Mouse (Mus musculus) intestine, embryonic 14.5 days (tissue): ENCODE results near the gene Trim63. TPM values are rescaled to one million over a fixed set of nuclear protein-coding genes. Genes with fewer than 3 reads are reported as not detected.

ENCODE experiments used
- ATAC-seq: fragments of 200-750 bp; cut with Nextera tagmentation; replicated peaks from 2 replicates; pipeline ENCODE4 v1.8.0; 2017; ENCODE audit warnings: low read depth, moderate number of reproducible peaks, moderate TSS enrichment, moderate library complexity; ENCODE audit not compliant: low FRiP score, low TSS enrichment
- DNase-seq: peaks from one replicate; pipeline ENCODE4 v3.0.0-alpha.2; 2018; ENCODE audit warnings: low spot score
- H3K27ac ChIP-seq: fragments of 300-500 bp; sonication (generic); 2 replicates; pipeline ENCODE4 v1.5.1; 2014; ENCODE audit warnings: low read depth, mild to moderate bottlenecking, control low read depth
- H3K27me3 ChIP-seq: fragments of 300-500 bp; sonication (generic); replicated peaks from 2 replicates; pipeline ENCODE4 v1.6.1; 2014; ENCODE audit warnings: low read length, control low read depth; ENCODE audit not compliant: control insufficient read depth, insufficient read depth
- H3K36me3 ChIP-seq: fragments of 300-500 bp; sonication (generic); 2 replicates; pipeline ENCODE4 v1.6.1; 2014; ENCODE audit warnings: low read length, control low read depth; ENCODE audit not compliant: control insufficient read depth, insufficient read depth
- H3K4me1 ChIP-seq: fragments of 300-500 bp; sonication (generic); replicated peaks from 2 replicates; pipeline ENCODE4 v1.6.1; 2014; ENCODE audit warnings: low read length, control low read depth, mixed read lengths; ENCODE audit not compliant: control insufficient read depth, insufficient read depth
- H3K4me2 ChIP-seq: fragments of 300-500 bp; sonication (generic); 2 replicates; pipeline ENCODE4 v1.6.1; 2014; ENCODE audit warnings: low read length
- H3K4me3 ChIP-seq: fragments of 300-500 bp; sonication (generic); 2 replicates; pipeline ENCODE4 v1.5.1; 2014; ENCODE audit warnings: low read depth, low read length, control low read depth, mixed read lengths
- H3K9ac ChIP-seq: fragments of 300-500 bp; sonication (generic); 2 replicates; pipeline ENCODE4 v1.6.1; 2014; ENCODE audit warnings: mild to moderate bottlenecking, low read length
- H3K9me3 ChIP-seq: fragments of 300-500 bp; sonication (generic); 2 replicates; pipeline ENCODE4 v1.6.1; 2016; ENCODE audit warnings: low read length, control low read depth; ENCODE audit not compliant: control insufficient read depth
- whole genome bisulfite sequencing: fragments of 180-500 bp; shearing (Covaris S2); extraction: QIAGEN DNeasy Blood & Tissue Kit; methylation state at CpG from one replicate; pipeline ENCODE4 v1.1.7; 2014; 5-methylcytosine and 5-hydroxymethylcytosine counted together
- polyA plus RNA-seq: library from polyadenylated mRNA; unstranded; fragments of >200 nt; fragmentation: Nextera tagmentation; extraction: Ambion mirVana; gene quantifications from 2 replicates; pipeline ENCODE4 v1.2.1, GENCODE M21; 2014

Gene Trim63
- polyA plus RNA-seq, 1 experiment from 2014 or later = not detected

- H3K36me3 ChIP-seq = no peaks in the 10 kb centered on the region
- ATAC-seq = no peak
- 0 out of 2 replicates have a peak overlapping the region, but pooled peaks have one; percentile 5 for H3K27ac ChIP-seq
- H3K27me3 ChIP-seq = no peaks in the 10 kb centered on the region; the same call in 1 of the 2 replicates
- H3K9ac ChIP-seq = no peak overlapping the region
- H3K4me1 ChIP-seq = peaks cover 3% of the 10 kb centered on the region; the same call in 1 of the 2 replicates
- H3K4me2 ChIP-seq = peak overlapping the region; percentile 18; the same call in 1 of the 2 replicates
- H3K9me3 ChIP-seq = no peaks in the 10 kb centered on the region
- H3K4me3 ChIP-seq = no peak overlapping the region
- no peak for DNase-seq
- 59% methylated on average over 9 of the region's 9 CpGs for WGBS
These were observed 47.2 kb downstream of the Trim63 start for GRCm38 (mm10) chr4:134362124-134362523.

- Histone ChIP-seq H3K4me3 (no peak overlapping the region), H3K9me3 (no peaks in the 10 kb centered on the region), H3K27me3 (no peaks in the 10 kb centered on the region; the same call in 1 of the 2 replicates), H3K36me3 (no peaks in the 10 kb centered on the region), H3K9ac (no peak overlapping the region), H3K27ac (0 out of 2 replicates have a peak overlapping the region, but pooled peaks have one; percentile 5), H3K4me2 (peak overlapping the region; percentile 18), H3K4me1 (0 out of 2 replicates have a peak, but pooled peaks cover 3% of the 10 kb centered on the region)
- ATAC-seq (no peak), DNase-seq (no peak)
- WGBS = 28% methylated on average over 9 of the region's 9 CpGs
These were observed 47.7 kb downstream of the Trim63 start for GRCm38 (mm10) chr4:134362586-134362985.

GRCm38 (mm10) chr4:134365280-134365679, 50.4 kb downstream of the Trim63 start:
- DNase-seq (no peak), ATAC-seq (no peak)
- WGBS = 40% methylated on average over 5 of the region's 5 CpGs
- Histone ChIP-seq H3K27ac (no peak overlapping the region), H3K4me1 (peaks cover 3% of the 10 kb centered on the region; the same call in 1 of the 2 replicates), H3K9me3 (no peaks in the 10 kb centered on the region), H3K36me3 (no peaks in the 10 kb centered on the region), H3K27me3 (peaks cover 9% of the 10 kb centered on the region), H3K4me3 (no peak overlapping the region), H3K9ac (no peak overlapping the region), H3K4me2 (no peak overlapping the region)

GRCm38 (mm10) chr4:134370649-134371221, 55.8 kb downstream of the Trim63 start:
- Histone ChIP-seq H3K4me1 (peaks cover 17% of the 10 kb centered on the region; the same call in 1 of the 2 replicates), H3K36me3 (no peaks in the 10 kb centered on the region), H3K9ac (peak overlapping the region; percentile 32; the same call in 1 of the 2 replicates), H3K4me3 (peak overlapping the region; percentile 40), H3K27me3 (peaks cover 30% of the 10 kb centered on the region), H3K9me3 (no peaks in the 10 kb centered on the region), H3K27ac (no peak overlapping the region), H3K4me2 (peak overlapping the region; percentile 82)
- no peak for ATAC-seq
- 2% methylated on average over 18 of the region's 18 CpGs for WGBS
- no peak for DNase-seq

- H3K27ac ChIP-seq = no peak overlapping the region
These were observed 56.5 kb downstream of the Trim63 start for GRCm38 (mm10) chr4:134371316-134371855.

GRCm38 (mm10) chr4:134372294-134372747, 57.4 kb downstream of the Trim63 start:
- peak overlapping the region; percentile 82 for H3K4me2 ChIP-seq
- H3K27ac ChIP-seq = no peak overlapping the region
- peak overlapping the region; percentile 40 for H3K4me3 ChIP-seq
- no peak overlapping the region for H3K9ac ChIP-seq
- H3K27me3 ChIP-seq = peaks cover 30% of the 10 kb centered on the region
- DNase-seq = peak; percentile 82
- ATAC-seq = peak; percentile 68
- peaks cover 17% of the 10 kb centered on the region; the same call in 1 of the 2 replicates for H3K4me1 ChIP-seq
- H3K9me3 ChIP-seq = no peaks in the 10 kb centered on the region
- no peaks in the 10 kb centered on the region for H3K36me3 ChIP-seq
- under 1% methylated on average over 16 of the region's 16 CpGs for WGBS

More at GRCm38 (mm10) chr4:134371316-134371855, 56.5 kb downstream of the Trim63 start:
- DNase-seq (no peak), ATAC-seq (no peak)
- 3% methylated on average over 17 of the region's 17 CpGs for WGBS
- Histone ChIP-seq H3K9ac (peak overlapping the region; percentile 32; the same call in 1 of the 2 replicates), H3K4me1 (peaks cover 17% of the 10 kb centered on the region; the same call in 1 of the 2 replicates), H3K4me2 (peak overlapping the region; percentile 82), H3K27me3 (peaks cover 30% of the 10 kb centered on the region), H3K36me3 (no peaks in the 10 kb centered on the region), H3K4me3 (peak overlapping the region; percentile 40), H3K9me3 (no peaks in the 10 kb centered on the region)

GRCm38 (mm10) chr4:134373295-134373694, 58.4 kb downstream of the Trim63 start:
- Histone ChIP-seq H3K9ac (no peak overlapping the region), H3K36me3 (no peaks in the 10 kb centered on the region), H3K4me2 (no peak overlapping the region), H3K4me1 (peaks cover 17% of the 10 kb centered on the region; the same call in 1 of the 2 replicates), H3K27me3 (peaks cover 30% of the 10 kb centered on the region), H3K9me3 (no peaks in the 10 kb centered on the region), H3K27ac (no peak overlapping the region), H3K4me3 (no peak overlapping the region)
- no peak for DNase-seq
- ATAC-seq = no peak
- 83% methylated on average over 8 of the region's 8 CpGs for WGBS

GRCm38 (mm10) chr4:134374306-134374705, 59.4 kb downstream of the Trim63 start:
- Histone ChIP-seq H3K9ac (no peak overlapping the region), H3K4me2 (no peak overlapping the region), H3K36me3 (no peaks in the 10 kb centered on the region), H3K4me1 (peaks cover 25% of the 10 kb centered on the region), H3K9me3 (no peaks in the 10 kb centered on the region), H3K27me3 (peaks cover 29% of the 10 kb centered on the region), H3K4me3 (no peak overlapping the region), H3K27ac (no peak overlapping the region)
- ATAC-seq (no peak), DNase-seq (no peak)
- WGBS = 42% methylated on average over 1 of the region's 1 CpGs
